Mouse (Mus musculus): ENCODE measurements around the gene Hist1h4d.
A peak's percentile ranks its signal among the peaks of the same experiment; 100 is the strongest.

Hist1h4d gene

GRCm38 (mm10) chr13:23595185-23595584, 13.8 kb downstream of the Hist1h4d start:
- no peak for DNase-seq

- DNase-seq, result no peak
These were observed 14.4 kb downstream of the Hist1h4d start for GRCm38 (mm10) chr13:23595622-23596372.

- peak; percentile 89 for DNase-seq
These were observed 16.6 kb downstream of the Hist1h4d start for GRCm38 (mm10) chr13:23597957-23598356.

GRCm38 (mm10) chr13:23603182-23603699, 21.8 kb downstream of the Hist1h4d start:
- no peak for DNase-seq

- DNase-seq, result no peak
These were observed 23.1 kb downstream of the Hist1h4d start for GRCm38 (mm10) chr13:23604452-23604851.

- no peak for DNase-seq
These were observed 23.7 kb downstream of the Hist1h4d start for GRCm38 (mm10) chr13:23605052-23605451.

- no peak for DNase-seq
These were observed 27.8 kb downstream of the Hist1h4d start for GRCm38 (mm10) chr13:23609209-23609608.

- DNase-seq, result no peak
These were observed 28.4 kb downstream of the Hist1h4d start for GRCm38 (mm10) chr13:23609844-23610243.

GRCm38 (mm10) chr13:23610393-23610792, 29.0 kb downstream of the Hist1h4d start:
- no peak for DNase-seq

GRCm38 (mm10) chr13:23611638-23612037, 30.2 kb downstream of the Hist1h4d start:
- no peak for DNase-seq

GRCm38 (mm10) chr13:23620056-23620732, 38.8 kb downstream of the Hist1h4d start:
- no peak for DNase-seq

- DNase-seq, result peak; percentile 76
These were observed 39.5 kb downstream of the Hist1h4d start, which contains the start of gene Hist1h2be for GRCm38 (mm10) chr13:23620733-23621531. Hist1h2be (minus strand) TSS chr13:23621124.

- DNase-seq, result peak; percentile 76
These were observed 40.3 kb downstream of the Hist1h4d start for GRCm38 (mm10) chr13:23621532-23622174.

- DNase-seq, result peak; percentile 95
These were observed 40.8 kb downstream of the Hist1h4d start, which contains the start of gene Hist1h1e for GRCm38 (mm10) chr13:23622175-23622671. Hist1h1e (minus strand) TSS chr13:23622558.

- DNase-seq, result peak; percentile 32
These were observed 41.6 kb downstream of the Hist1h4d start for GRCm38 (mm10) chr13:23622861-23623450.

- peak; percentile 41 for DNase-seq
These were observed 49.3 kb downstream of the Hist1h4d start for GRCm38 (mm10) chr13:23630653-23631052.
